Mouse (Mus musculus): ENCODE data around the gene Prodh2. TPM values are rescaled to one million over a fixed set of nuclear protein-coding genes. Genes with fewer than 3 reads are reported as not detected.
"Not testable (repeated sequence)": the region's sequence is repeated elsewhere in the genome, so short reads cannot be mapped to it uniquely, and the experiment has no call there.

The Prodh2 gene
- polyA plus RNA-seq, 1 experiment from 2014 or later: 0.13 TPM

- H3K4me3 ChIP-seq: peak within 1 kb of the TSS; percentile 27
- no peaks in the 10 kb centered on the region for H3K9me3 ChIP-seq
- ATAC-seq (ENCODE audit: extremely low read depth, insufficient number of reproducible peaks, low FRiP score, low TSS enrichment): no peak
- H3K9ac ChIP-seq: no peak within 1 kb of the TSS
- H3K36me3 ChIP-seq: no peaks in the 10 kb centered on the region
- H3K27ac ChIP-seq (replicated peaks): no peak within 1 kb of the TSS
- H3K4me2 ChIP-seq: peak within 1 kb of the TSS; percentile 46
- H3K4me1 ChIP-seq: peaks cover 17% of the 10 kb centered on the region
- WGBS: 4% methylated on average over 16 of the region's 16 CpGs
- peaks cover 100% of the 10 kb centered on the region for H3K27me3 ChIP-seq (replicated peaks)
Observed at GRCm38 (mm10) chr7:30457629-30458330, 35.6 kb upstream of the Prodh2 start, which contains the start of the genes Kirrel2 and Nphs1. Gene Kirrel2 (minus strand): TSS chr7:30457690. Gene Nphs1 (plus strand): TSS chr7:30458315.

- 28% methylated on average over 6 of the region's 6 CpGs for WGBS
- H3K27me3 ChIP-seq (replicated peaks): peaks cover 100% of the 10 kb centered on the region
- H3K4me3 ChIP-seq: no peak overlapping the region
- no peak overlapping the region for H3K4me2 ChIP-seq
- H3K36me3 ChIP-seq: no peaks in the 10 kb centered on the region
- ATAC-seq (ENCODE audit: extremely low read depth, insufficient number of reproducible peaks, low FRiP score, low TSS enrichment): no peak
- H3K27ac ChIP-seq (replicated peaks): no peak overlapping the region
- peaks cover 13% of the 10 kb centered on the region for H3K4me1 ChIP-seq
- H3K9ac ChIP-seq: no peak overlapping the region
- no peaks in the 10 kb centered on the region for H3K9me3 ChIP-seq
Observed at GRCm38 (mm10) chr7:30459484-30459883, 33.9 kb upstream of the Prodh2 start.

GRCm38 (mm10) chr7:30463568-30463967, 29.9 kb upstream of the Prodh2 start:
- no peaks in the 10 kb centered on the region for H3K9me3 ChIP-seq
- no peak for ATAC-seq (ENCODE audit: extremely low read depth, insufficient number of reproducible peaks, low FRiP score, low TSS enrichment)
- peaks cover 5% of the 10 kb centered on the region; the same call in 1 of the 2 replicates for H3K4me1 ChIP-seq
- no peak overlapping the region for H3K9ac ChIP-seq
- no peak overlapping the region for H3K4me3 ChIP-seq
- H3K4me2 ChIP-seq: no peak overlapping the region
- no peak overlapping the region for H3K27ac ChIP-seq (replicated peaks)
- 31% methylated on average over 7 of the region's 7 CpGs for WGBS
- peaks cover 100% of the 10 kb centered on the region for H3K27me3 ChIP-seq (replicated peaks)
- H3K36me3 ChIP-seq: no peaks in the 10 kb centered on the region

GRCm38 (mm10) chr7:30463996-30464395, 29.4 kb upstream of the Prodh2 start:
- ATAC-seq (ENCODE audit: extremely low read depth, insufficient number of reproducible peaks, low FRiP score, low TSS enrichment): no peak
- peaks cover 5% of the 10 kb centered on the region; the same call in 1 of the 2 replicates for H3K4me1 ChIP-seq
- no peak overlapping the region for H3K4me3 ChIP-seq
- no peaks in the 10 kb centered on the region for H3K36me3 ChIP-seq
- no peak overlapping the region for H3K27ac ChIP-seq (replicated peaks)
- no peak overlapping the region for H3K9ac ChIP-seq
- H3K9me3 ChIP-seq: no peaks in the 10 kb centered on the region
- H3K27me3 ChIP-seq (replicated peaks): peaks cover 97% of the 10 kb centered on the region
- no peak overlapping the region for H3K4me2 ChIP-seq
- 21% methylated on average over 4 of the region's 4 CpGs for WGBS

- Histone ChIP-seq H3K27me3 (replicated peaks) (peaks cover 96% of the 10 kb centered on the region), H3K9me3 (no peaks in the 10 kb centered on the region), H3K4me1 (peaks cover 5% of the 10 kb centered on the region; the same call in 1 of the 2 replicates), H3K36me3 (no peaks in the 10 kb centered on the region), H3K4me2 (no peak overlapping the region), H3K4me3 (no peak overlapping the region), H3K27ac (replicated peaks) (no peak overlapping the region), H3K9ac (no peak overlapping the region)
- WGBS: 11% methylated on average over 6 of the region's 6 CpGs
- ATAC-seq (ENCODE audit: extremely low read depth, insufficient number of reproducible peaks, low FRiP score, low TSS enrichment): no peak
Observed at GRCm38 (mm10) chr7:30464816-30465300, 28.6 kb upstream of the Prodh2 start.

GRCm38 (mm10) chr7:30472411-30472810, 21.0 kb upstream of the Prodh2 start:
- ATAC-seq (ENCODE audit: extremely low read depth, insufficient number of reproducible peaks, low FRiP score, low TSS enrichment): no peak
- 41% methylated on average over 5 of the region's 5 CpGs for WGBS
- H3K27ac ChIP-seq (replicated peaks): no peak overlapping the region

GRCm38 (mm10) chr7:30474999-30475398, 18.4 kb upstream of the Prodh2 start:
- Histone ChIP-seq H3K4me3 (no peak overlapping the region), H3K4me1 (no peaks in the 10 kb centered on the region), H3K36me3 (no peaks in the 10 kb centered on the region), H3K4me2 (no peak overlapping the region), H3K9me3 (0 out of 2 replicates have a peak, but pooled peaks cover 5% of the 10 kb centered on the region), H3K27ac (replicated peaks) (no peak overlapping the region), H3K27me3 (replicated peaks) (peaks cover 24% of the 10 kb centered on the region), H3K9ac (no peak overlapping the region)
- WGBS: 60% methylated on average over 4 of the region's 4 CpGs
- ATAC-seq (ENCODE audit: extremely low read depth, insufficient number of reproducible peaks, low FRiP score, low TSS enrichment): no peak

More at GRCm38 (mm10) chr7:30472411-30472810, 21.0 kb upstream of the Prodh2 start:
- Histone ChIP-seq H3K9me3 (0 out of 2 replicates have a peak, but pooled peaks cover 5% of the 10 kb centered on the region), H3K4me3 (no peak overlapping the region), H3K4me2 (no peak overlapping the region), H3K4me1 (peaks cover 1% of the 10 kb centered on the region; the same call in 1 of the 2 replicates), H3K27me3 (replicated peaks) (peaks cover 31% of the 10 kb centered on the region), H3K9ac (no peak overlapping the region), H3K36me3 (no peaks in the 10 kb centered on the region)

GRCm38 (mm10) chr7:30476136-30476535, 17.3 kb upstream of the Prodh2 start:
- not testable (repeated sequence) for H3K4me1 ChIP-seq; H3K9ac ChIP-seq; H3K4me2 ChIP-seq; H3K27ac ChIP-seq (replicated peaks); H3K36me3 ChIP-seq; ATAC-seq (ENCODE audit: extremely low read depth, insufficient number of reproducible peaks, low FRiP score, low TSS enrichment); H3K9me3 ChIP-seq; H3K4me3 ChIP-seq
- 71% methylated on average over 7 of the region's 7 CpGs for WGBS
- H3K27me3 ChIP-seq (replicated peaks): peaks cover 29% of the 10 kb centered on the region

- no peaks in the 10 kb centered on the region for H3K36me3 ChIP-seq
- H3K9ac ChIP-seq: peak overlapping the region; percentile 42; the same call in 1 of the 2 replicates
- H3K27ac ChIP-seq (replicated peaks): no peak overlapping the region
- H3K4me2 ChIP-seq: peak overlapping the region; percentile 66
- H3K9me3 ChIP-seq: no peaks in the 10 kb centered on the region
- 11% methylated on average over 26 of the region's 32 CpGs for WGBS
- no peak for ATAC-seq (ENCODE audit: extremely low read depth, insufficient number of reproducible peaks, low FRiP score, low TSS enrichment)
- peaks cover 36% of the 10 kb centered on the region for H3K27me3 ChIP-seq (replicated peaks)
- peak overlapping the region; percentile 41 for H3K4me3 ChIP-seq
- 0 out of 2 replicates have a peak, but pooled peaks cover 4% of the 10 kb centered on the region for H3K4me1 ChIP-seq
Observed at GRCm38 (mm10) chr7:30477415-30478381, 15.7 kb upstream of the Prodh2 start.

GRCm38 (mm10) chr7:30484250-30484649, 9.2 kb upstream of the Prodh2 start:
- Histone ChIP-seq H3K36me3 (no peaks in the 10 kb centered on the region), H3K27me3 (replicated peaks) (peaks cover 47% of the 10 kb centered on the region), H3K9me3 (no peaks in the 10 kb centered on the region), H3K9ac (no peak overlapping the region), H3K4me3 (no peak overlapping the region), H3K4me2 (no peak overlapping the region), H3K4me1 (0 out of 2 replicates have a peak, but pooled peaks cover 4% of the 10 kb centered on the region), H3K27ac (replicated peaks) (no peak overlapping the region)
- ATAC-seq (ENCODE audit: extremely low read depth, insufficient number of reproducible peaks, low FRiP score, low TSS enrichment): no peak
- WGBS: 12% methylated on average over 8 of the region's 8 CpGs

Data from heart, embryonic 13.5 days (tissue).